Mouse (Mus musculus): ENCODE data around the gene Ntrk3. TPM values are rescaled to one million over a fixed set of nuclear protein-coding genes. Genes with fewer than 3 reads are reported as not detected.

The Ntrk3 gene
- polyA plus RNA-seq, 1 experiment from 2014 or later: 25.3 TPM

DNA sequence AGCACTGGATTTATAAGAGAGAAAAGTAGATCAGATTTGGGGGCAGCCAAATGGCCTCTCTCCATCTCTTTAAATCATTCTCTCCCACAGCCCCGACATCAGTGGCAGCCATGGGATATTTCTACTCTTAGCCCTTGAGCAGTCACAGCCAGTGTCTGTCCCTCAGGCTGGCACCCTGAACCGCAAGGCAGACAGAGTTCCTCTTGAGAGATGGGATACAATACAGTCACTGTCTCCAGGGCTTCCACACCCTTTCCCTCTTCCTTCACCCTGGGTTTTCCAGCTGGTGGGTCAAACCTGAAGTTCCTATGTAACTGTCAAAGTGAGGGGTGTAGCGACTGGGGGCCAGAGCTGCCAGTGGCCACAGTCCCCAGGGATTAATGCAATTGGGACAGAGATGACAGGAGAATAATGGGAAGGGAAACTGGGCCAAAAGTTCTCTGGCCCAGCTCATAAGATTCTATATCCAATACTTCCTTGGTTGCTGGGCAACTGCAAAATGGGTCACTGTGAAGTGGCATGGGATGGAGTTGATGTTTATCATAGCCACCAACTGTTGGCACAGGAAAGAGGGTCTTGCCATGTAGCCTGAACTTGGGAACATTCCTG is 483.9 kb downstream of the Ntrk3 start:
- no peak overlapping the region for H3K27ac ChIP-seq
- no peak for ATAC-seq (replicated peaks)

DNA sequence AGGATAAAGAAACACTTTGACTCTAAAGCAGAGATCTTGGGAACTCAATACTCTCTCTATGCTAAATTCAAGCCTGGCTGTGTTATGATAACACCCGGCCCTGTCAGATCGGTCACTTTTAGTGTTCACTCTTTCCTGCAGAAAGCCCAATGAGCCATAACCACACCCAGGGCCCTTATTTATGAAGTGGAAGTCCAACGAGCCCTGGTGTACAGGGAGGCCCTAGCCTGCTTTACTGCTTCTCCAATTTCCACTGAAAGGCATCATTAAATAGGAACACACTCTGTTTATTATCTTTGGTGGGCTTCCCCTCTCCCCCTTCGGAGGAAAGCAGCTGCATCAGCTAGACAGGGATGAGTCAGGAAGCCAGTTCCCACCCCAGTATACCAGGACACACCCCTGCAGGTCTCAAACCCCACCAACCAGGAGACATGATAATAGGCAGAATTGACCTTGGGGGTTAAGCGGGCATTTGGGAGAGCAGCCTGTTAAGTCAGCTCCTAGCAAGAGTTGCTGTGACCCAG is 489.6 kb downstream of the Ntrk3 start:
- H3K27me3 ChIP-seq (replicated peaks): no peaks in the 10 kb centered on the region
- H3K36me3 ChIP-seq (replicated peaks): no peaks in the 10 kb centered on the region
- no peak overlapping the region for H3K9ac ChIP-seq
- H3K4me3 ChIP-seq: no peak overlapping the region
- ATAC-seq (replicated peaks): no peak
- no peak overlapping the region for H3K27ac ChIP-seq
- no peak overlapping the region for H3K4me2 ChIP-seq
- H3K9me3 ChIP-seq: no peaks in the 10 kb centered on the region
- 84% methylated on average over 5 of the region's 5 CpGs for WGBS
- no peaks in the 10 kb centered on the region for H3K4me1 ChIP-seq

More for the DNA sequence above, 483.9 kb downstream of the Ntrk3 start:
- no peak overlapping the region for H3K4me2 ChIP-seq
- no peaks in the 10 kb centered on the region for H3K27me3 ChIP-seq (replicated peaks)
- WGBS: 81% methylated on average over 3 of the region's 3 CpGs
- no peaks in the 10 kb centered on the region for H3K9me3 ChIP-seq
- H3K4me3 ChIP-seq: no peak overlapping the region
- H3K4me1 ChIP-seq: no peaks in the 10 kb centered on the region
- H3K36me3 ChIP-seq (replicated peaks): no peaks in the 10 kb centered on the region
- H3K9ac ChIP-seq: no peak overlapping the region

DNA sequence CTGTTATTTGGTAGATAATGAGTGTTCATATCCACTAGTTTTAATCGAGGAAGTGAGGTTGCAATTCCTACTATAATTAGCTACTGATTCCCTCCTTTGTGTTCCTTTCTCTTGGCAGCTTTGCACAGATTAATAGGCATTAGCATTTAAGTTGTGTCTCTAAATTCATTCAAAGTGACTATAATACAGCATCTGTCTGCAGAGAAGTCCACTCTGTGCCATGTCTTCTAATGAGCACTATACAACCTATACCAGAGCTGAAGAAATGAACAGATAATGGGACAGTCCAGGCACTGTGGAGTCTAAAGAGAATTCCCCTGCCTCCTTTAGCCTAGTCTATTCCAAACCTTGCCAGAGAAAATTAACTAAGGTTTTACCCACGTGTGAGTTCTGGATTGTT is 498.8 kb downstream of the Ntrk3 start:
- Histone ChIP-seq H3K4me1 (0 out of 2 replicates have a peak, but pooled peaks cover 2% of the 10 kb centered on the region), H3K27me3 (replicated peaks) (no peaks in the 10 kb centered on the region), H3K27ac (no peak overlapping the region), H3K9ac (no peak overlapping the region), H3K36me3 (replicated peaks) (no peaks in the 10 kb centered on the region), H3K4me2 (no peak overlapping the region), H3K9me3 (no peaks in the 10 kb centered on the region), H3K4me3 (no peak overlapping the region)
- WGBS: 41% methylated on average over 2 of the region's 2 CpGs
- ATAC-seq (replicated peaks): no peak

DNA sequence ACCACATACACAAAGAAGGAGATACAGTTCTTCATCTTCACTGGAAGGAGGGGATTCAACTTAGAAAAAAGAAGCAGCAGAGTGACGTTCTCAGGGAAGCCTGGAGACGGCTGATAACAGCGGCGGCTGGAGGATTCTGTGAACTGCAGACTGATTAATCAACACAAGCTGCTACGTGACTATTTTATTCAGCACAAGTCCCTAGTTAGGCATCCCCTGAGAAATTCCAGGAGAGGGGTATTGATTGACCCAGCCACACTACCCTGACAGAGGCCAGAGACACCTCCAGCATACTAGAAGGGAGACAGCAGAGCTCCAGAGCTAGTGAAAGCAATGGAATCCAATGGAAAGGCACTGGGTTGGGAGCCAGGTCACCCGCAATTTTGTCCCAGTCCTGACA is 516.1 kb downstream of the Ntrk3 start:
- Histone ChIP-seq H3K9ac (no peak overlapping the region), H3K4me3 (no peak overlapping the region), H3K9me3 (no peaks in the 10 kb centered on the region), H3K4me1 (peaks cover 10% of the 10 kb centered on the region; the same call in 1 of the 2 replicates), H3K36me3 (replicated peaks) (no peaks in the 10 kb centered on the region), H3K4me2 (no peak overlapping the region), H3K27ac (0 out of 2 replicates have a peak overlapping the region, but pooled peaks have one; percentile 38), H3K27me3 (replicated peaks) (no peaks in the 10 kb centered on the region)
- ATAC-seq (replicated peaks): no peak
- 38% methylated on average over 6 of the region's 6 CpGs for WGBS

DNA sequence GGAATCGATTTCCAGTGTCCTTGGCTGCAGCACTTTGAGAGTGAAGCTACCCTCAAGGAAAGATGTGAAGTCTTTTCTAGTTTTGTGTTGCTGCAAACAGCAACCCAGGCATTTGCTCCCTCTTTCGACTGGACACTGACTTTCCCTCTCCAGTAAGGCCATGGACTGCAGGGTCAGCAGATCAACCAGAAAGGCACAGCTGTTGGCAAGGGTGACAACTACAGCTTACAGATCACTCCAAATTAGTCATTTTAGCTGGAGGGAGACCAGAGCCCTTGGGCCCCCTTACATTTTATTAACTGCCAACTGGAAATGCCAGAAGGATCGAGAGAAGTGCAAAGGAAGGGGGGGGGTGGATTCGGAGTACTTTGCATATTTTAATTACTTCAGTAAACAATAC is 516.9 kb downstream of the Ntrk3 start:
- H3K9me3 ChIP-seq: no peaks in the 10 kb centered on the region
- H3K9ac ChIP-seq: no peak overlapping the region
- peaks cover 10% of the 10 kb centered on the region; the same call in 1 of the 2 replicates for H3K4me1 ChIP-seq
- no peaks in the 10 kb centered on the region for H3K36me3 ChIP-seq (replicated peaks)
- H3K27me3 ChIP-seq (replicated peaks): no peaks in the 10 kb centered on the region
- H3K4me3 ChIP-seq: no peak overlapping the region
- no peak overlapping the region for H3K27ac ChIP-seq
- WGBS: 60% methylated on average over 4 of the region's 4 CpGs
- H3K4me2 ChIP-seq: no peak overlapping the region
- no peak for ATAC-seq (replicated peaks)

DNA sequence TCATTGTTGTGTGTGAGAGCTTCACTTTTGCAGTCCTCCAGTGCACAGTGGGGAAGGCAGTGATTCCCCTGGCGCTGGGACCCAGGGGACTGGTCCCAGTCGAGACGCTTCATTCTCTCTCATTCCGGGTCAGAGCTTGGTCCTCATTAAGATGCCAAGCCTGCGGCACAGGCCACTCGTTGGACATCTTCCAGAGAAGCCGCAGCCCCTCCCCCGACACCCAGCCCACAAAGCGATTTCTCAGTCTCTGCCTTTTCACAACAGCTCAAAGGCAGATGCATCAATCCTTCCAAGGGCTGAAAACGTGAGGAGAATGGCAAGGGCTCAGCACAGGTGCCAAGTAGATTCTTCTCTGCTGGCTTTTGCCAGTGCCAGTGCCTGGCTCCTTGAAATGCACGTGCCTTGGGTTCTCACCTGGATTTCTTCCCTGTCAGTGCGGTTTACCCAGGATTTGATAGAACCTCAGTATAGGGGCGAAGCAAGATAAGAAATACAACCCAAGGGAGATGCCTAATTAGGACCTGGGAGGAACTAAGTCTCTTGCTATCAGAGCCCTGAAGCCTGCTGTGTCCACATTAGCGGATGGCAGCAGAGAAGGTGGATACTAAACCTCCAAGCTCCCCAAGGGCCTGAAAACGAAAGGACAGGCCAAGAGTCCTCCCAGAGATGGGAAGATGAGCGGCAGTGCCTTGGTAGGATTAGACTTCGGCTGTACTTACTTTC is 546.7 kb downstream of the Ntrk3 start:
- peaks cover 18% of the 10 kb centered on the region for H3K4me1 ChIP-seq
- WGBS: 15% methylated on average over 17 of the region's 17 CpGs
- H3K27ac ChIP-seq: peak overlapping the region; percentile 51
- peak; percentile 93 for ATAC-seq (replicated peaks)
- H3K27me3 ChIP-seq (replicated peaks): no peaks in the 10 kb centered on the region
- H3K9ac ChIP-seq: no peak overlapping the region
- H3K4me3 ChIP-seq: no peak overlapping the region
- H3K9me3 ChIP-seq: no peaks in the 10 kb centered on the region
- H3K36me3 ChIP-seq (replicated peaks): no peaks in the 10 kb centered on the region
- H3K4me2 ChIP-seq: peak overlapping the region; percentile 24

DNA sequence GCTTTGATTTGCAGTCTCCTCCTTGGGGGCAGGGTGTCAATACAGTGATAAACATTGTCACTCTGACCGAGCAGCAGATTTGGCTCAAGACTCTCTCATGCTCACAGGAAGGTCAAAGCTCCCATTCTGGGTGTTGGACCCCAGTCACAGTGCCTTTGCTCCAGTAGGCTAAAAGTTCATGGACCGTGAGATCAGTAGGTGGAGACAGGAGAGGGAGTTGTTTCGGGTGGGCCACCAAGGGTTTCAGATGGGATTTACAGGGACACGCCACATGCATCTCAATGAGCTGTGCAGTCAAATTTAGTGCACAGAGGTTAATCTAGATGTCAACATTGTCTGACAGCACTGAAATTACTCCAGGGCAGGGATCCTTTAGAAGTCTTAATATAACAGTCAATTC is 552.2 kb downstream of the Ntrk3 start:
- Histone ChIP-seq H3K27ac (no peak overlapping the region), H3K4me1 (peaks cover 9% of the 10 kb centered on the region), H3K4me2 (no peak overlapping the region), H3K9ac (no peak overlapping the region), H3K4me3 (no peak overlapping the region), H3K36me3 (replicated peaks) (no peaks in the 10 kb centered on the region), H3K9me3 (no peaks in the 10 kb centered on the region), H3K27me3 (replicated peaks) (no peaks in the 10 kb centered on the region)
- WGBS: 48% methylated on average over 4 of the region's 4 CpGs
- ATAC-seq (replicated peaks): no peak

DNA sequence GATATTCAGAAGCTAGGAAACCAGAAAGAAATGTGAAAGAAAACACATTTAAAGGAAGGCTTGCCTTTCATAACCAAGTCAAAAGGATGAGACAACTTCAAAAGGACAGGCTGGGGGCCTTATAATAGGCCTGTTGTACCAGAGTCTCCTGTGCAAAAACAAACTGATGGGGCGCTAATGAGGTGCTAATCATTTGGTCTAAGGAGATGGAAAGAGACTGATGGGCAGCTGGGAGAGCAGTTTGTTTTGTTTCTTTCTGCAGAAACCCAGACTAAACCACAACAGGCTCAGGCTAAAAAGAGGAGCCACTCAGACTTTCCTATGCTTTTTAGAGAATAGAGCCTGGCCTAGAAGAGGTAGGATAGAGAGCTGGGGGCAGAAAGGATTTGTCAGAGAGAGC is 554.4 kb downstream of the Ntrk3 start:
- ATAC-seq (replicated peaks): no peak
- H3K4me1 ChIP-seq: 0 out of 2 replicates have a peak, but pooled peaks cover 4% of the 10 kb centered on the region
- no peak overlapping the region for H3K4me3 ChIP-seq

DNA sequence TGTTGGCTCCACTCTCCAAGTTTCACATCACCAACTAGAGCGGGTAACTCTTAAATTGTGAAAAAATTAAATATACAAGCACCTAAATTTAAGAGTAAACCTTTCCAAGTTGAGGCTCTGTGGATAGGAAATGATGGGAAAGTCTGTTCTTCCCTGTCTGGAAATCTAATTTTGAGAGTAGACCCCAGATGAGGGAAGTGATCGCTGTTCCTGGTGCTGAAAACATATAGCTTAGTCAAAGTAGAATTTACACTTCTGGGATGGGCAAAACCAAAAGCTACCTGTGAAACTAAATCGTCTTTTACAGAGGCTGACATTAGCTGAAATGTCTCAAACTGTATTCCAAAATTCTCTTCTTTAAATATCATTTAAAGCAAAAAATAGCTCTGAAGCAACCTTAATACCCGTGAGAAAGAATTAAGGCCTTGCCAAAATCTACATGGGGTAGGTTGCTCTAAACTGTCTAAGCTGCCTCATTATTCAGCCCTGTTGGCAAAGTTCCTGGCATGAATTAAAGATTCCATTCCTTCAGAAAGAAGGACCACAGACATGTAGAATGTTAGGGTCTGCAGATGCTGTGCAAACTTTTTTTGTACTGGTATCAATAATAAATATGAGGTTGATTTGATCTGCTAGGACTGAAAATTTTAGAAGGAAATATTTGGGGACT is 557.7 kb downstream of the Ntrk3 start:
- H3K4me1 ChIP-seq: no peaks in the 10 kb centered on the region
- no peak overlapping the region for H3K9ac ChIP-seq
- no peak overlapping the region for H3K4me2 ChIP-seq
- H3K27ac ChIP-seq: no peak overlapping the region
- 72% methylated on average over 4 of the region's 4 CpGs for WGBS
- no peak for ATAC-seq (replicated peaks)
- no peaks in the 10 kb centered on the region for H3K27me3 ChIP-seq (replicated peaks)
- no peaks in the 10 kb centered on the region for H3K9me3 ChIP-seq
- no peaks in the 10 kb centered on the region for H3K36me3 ChIP-seq (replicated peaks)
- no peak overlapping the region for H3K4me3 ChIP-seq

More for the DNA sequence above, 554.4 kb downstream of the Ntrk3 start:
- Histone ChIP-seq H3K9ac (no peak overlapping the region), H3K27me3 (replicated peaks) (no peaks in the 10 kb centered on the region), H3K4me2 (no peak overlapping the region), H3K9me3 (no peaks in the 10 kb centered on the region), H3K36me3 (replicated peaks) (no peaks in the 10 kb centered on the region), H3K27ac (no peak overlapping the region)
- 43% methylated on average over 1 of the region's 1 CpGs for WGBS

DNA sequence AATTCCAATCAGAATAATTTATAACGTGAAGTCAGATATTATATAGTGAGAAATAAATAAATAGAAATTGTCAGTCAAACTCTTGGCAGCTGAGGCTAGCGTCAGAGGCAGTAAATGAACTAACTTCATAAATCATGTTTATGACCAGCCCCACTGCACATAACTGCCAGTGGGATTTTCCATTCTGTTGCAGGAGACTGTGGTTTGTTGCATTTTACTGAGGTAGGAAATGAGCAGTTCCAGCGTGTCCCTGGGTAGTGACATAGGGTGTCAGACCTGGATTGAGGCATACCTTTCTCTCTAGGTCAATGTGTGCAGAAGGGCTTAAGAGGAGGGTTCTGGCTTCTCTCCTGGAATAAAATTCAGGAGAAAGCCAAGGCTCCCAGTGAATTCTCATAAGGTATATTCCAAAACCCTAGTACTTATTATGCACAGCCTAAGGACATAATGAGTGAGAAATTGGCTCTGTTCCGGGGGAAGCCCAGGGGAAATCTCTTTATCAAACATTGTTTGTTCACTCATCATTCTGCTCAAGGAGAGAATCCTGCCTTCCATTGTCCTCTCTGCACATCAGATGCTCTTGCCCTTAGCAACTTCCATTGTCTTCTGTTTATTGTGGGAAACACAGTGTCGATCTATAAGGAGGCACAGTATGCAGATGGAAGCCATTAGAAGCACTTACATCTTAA is 565.4 kb downstream of the Ntrk3 start:
- Histone ChIP-seq H3K4me1 (no peaks in the 10 kb centered on the region), H3K4me3 (no peak overlapping the region), H3K4me2 (no peak overlapping the region), H3K9me3 (no peaks in the 10 kb centered on the region), H3K27ac (no peak overlapping the region), H3K27me3 (replicated peaks) (no peaks in the 10 kb centered on the region), H3K9ac (no peak overlapping the region), H3K36me3 (replicated peaks) (no peaks in the 10 kb centered on the region)
- 70% methylated on average over 5 of the region's 5 CpGs for WGBS
- no peak for ATAC-seq (replicated peaks)

DNA sequence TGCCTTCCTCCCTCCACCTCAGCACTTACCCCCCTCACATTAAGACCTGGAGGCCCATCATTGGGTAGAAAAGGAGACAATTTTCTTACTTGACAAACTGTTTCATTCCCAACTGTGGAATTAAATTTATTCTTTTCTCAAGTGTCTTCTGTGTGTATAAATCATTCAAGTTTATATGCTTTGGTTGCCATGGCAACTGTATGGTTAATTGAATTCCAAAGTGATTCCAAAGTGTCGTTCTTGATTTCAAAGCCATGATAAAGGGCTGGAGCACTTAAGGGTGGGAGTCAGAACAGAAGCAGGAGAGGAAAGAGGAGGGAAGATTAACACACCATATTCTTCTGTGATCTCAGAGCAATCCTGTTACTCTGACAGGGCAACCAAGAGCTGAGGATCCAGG is 572.3 kb downstream of the Ntrk3 start:
- WGBS: 21% methylated on average over 1 of the region's 1 CpGs
- H3K4me2 ChIP-seq: no peak overlapping the region
- H3K27ac ChIP-seq: no peak overlapping the region
- no peaks in the 10 kb centered on the region for H3K4me1 ChIP-seq
- H3K27me3 ChIP-seq (replicated peaks): no peaks in the 10 kb centered on the region
- H3K4me3 ChIP-seq: no peak overlapping the region
- H3K36me3 ChIP-seq (replicated peaks): no peaks in the 10 kb centered on the region
- no peak overlapping the region for H3K9ac ChIP-seq
- no peak for ATAC-seq (replicated peaks)
- no peaks in the 10 kb centered on the region for H3K9me3 ChIP-seq

DNA sequence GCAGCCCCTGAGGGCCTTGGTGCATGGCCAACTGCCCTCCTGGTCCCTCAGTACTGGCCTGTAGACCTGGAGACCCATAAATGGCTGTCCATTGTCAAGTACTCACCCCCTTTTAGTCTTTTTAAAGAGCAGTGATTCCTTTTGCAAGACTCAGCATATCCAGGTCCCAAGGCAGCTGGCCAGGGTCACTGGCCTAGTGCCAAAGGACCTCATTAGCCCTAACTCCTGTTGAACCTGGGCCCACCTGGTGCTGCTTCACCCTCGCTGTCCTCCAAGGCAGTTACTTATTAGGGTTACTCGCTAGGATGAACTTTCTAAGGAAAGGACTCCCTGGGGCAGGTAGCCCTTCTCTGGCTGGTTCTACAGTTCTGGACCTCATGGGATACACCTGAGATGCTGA is 579.9 kb downstream of the Ntrk3 start:
- Histone ChIP-seq H3K4me3 (no peak overlapping the region), H3K36me3 (replicated peaks) (no peaks in the 10 kb centered on the region), H3K4me2 (no peak overlapping the region), H3K27ac (no peak overlapping the region), H3K27me3 (replicated peaks) (no peaks in the 10 kb centered on the region), H3K9ac (no peak overlapping the region), H3K4me1 (no peaks in the 10 kb centered on the region), H3K9me3 (no peaks in the 10 kb centered on the region)
- 84% methylated on average over 2 of the region's 2 CpGs for WGBS
- ATAC-seq (replicated peaks): no peak

Measured in midbrain, embryonic 15.5 days (tissue).